Mouse (Mus musculus): ENCODE measurements around the gene Dysf.

DNA sequence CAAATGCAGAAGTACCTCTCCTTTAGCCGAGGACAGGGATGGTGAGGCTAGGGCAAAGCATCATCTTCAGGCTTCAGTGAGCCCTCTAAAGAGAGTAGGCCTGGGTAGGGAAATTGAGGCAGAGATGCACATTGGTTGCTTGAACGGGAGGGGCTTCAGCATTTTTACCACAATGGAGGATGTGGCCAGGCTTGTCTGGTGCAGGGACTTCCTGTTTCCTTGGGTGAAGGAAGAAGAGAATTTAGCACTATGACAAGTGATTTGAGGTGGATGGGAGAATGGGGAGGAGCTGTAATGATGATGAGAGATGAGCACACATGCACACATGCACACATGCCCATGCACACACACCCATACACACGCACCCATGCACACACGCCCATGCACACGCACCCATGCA lies 188.1 kb downstream of the Dysf start:
- TF ChIP-seq POLR2A (IDR thresholded peaks at IDR 0.05; ENCODE audit: low read depth, low read length) (no peak), CTCF (IDR thresholded peaks at IDR 0.05; ENCODE audit: extremely low read depth, insufficient read depth, insufficient read length, insufficient replicate concordance) (no peak)
